Mouse (Mus musculus) lung, adult 2 months (tissue): ENCODE results near the gene Elp5.

Experiments used
- CTCF ChIP-seq: fragments of 200-500 bp; IDR thresholded peaks from 2 replicates; pipeline ENCODE4 v1.5.1; 2011; ENCODE audit warnings: mild to moderate bottlenecking, low read length, control low read depth; ENCODE audit not compliant: insufficient read depth
- POLR2A ChIP-seq: fragments of 200-500 bp; IDR thresholded peaks from 2 replicates; pipeline ENCODE4 v1.6.1; 2011; ENCODE audit warnings: low read depth, mild to moderate bottlenecking, control low read depth, low read length, borderline replicate concordance; ENCODE audit errors: extremely low read depth

- TF ChIP-seq CTCF (no peak), POLR2A (no peak)
Observed at GRCm38 (mm10) chr11:69976271-69976670, 6.0 kb downstream of the Elp5 start.
